Mouse (Mus musculus): ENCODE results near the gene Pdk4. TPM values are rescaled to one million over a fixed set of nuclear protein-coding genes. Genes with fewer than 3 reads are reported as not detected.
A peak's percentile ranks its signal among the peaks of the same experiment; 100 is the strongest.

The Pdk4 gene
- polyA plus RNA-seq, 1 experiment from 2014 or later, result 15.9 TPM

DNA sequence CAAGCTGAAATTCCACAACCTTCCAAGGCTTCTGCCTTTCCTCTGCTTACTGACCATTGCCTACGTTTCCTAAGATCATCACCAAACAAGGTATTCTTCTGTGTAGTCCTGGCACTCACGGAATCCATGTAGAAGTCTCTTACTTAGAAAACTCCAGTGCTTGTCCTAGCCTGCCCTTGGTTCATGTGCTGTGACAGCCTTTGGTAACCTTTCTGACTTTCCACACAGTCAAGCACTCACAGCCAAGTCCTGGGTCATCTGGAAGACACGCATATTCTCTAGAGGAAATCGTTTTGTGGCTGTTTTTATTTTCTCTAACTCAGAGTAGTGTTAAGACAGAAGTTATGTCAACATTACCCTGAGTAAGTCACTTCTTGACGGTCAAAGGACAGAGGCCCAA, 11.7 kb upstream of the Pdk4 start:
- H3K36me3 ChIP-seq (ENCODE audit: insufficient read depth, low read length), result no peaks in the 10 kb centered on the region
- no peak overlapping the region for H3K4me2 ChIP-seq (ENCODE audit: low read length)
- no peak overlapping the region for H3K27ac ChIP-seq
- no peaks in the 10 kb centered on the region for H3K27me3 ChIP-seq (ENCODE audit: insufficient read depth, low read length)
- no peak overlapping the region for H3K4me3 ChIP-seq (replicated peaks; ENCODE audit: low read depth, low read length)
- 55% methylated on average over 5 of the region's 5 CpGs for WGBS
- no peak for TF ChIP-seq CTCF (IDR thresholded peaks at IDR 0.05; ENCODE audit: low read depth)
- no peaks in the 10 kb centered on the region for H3K9me3 ChIP-seq (replicated peaks; ENCODE audit: low read length)
- no peak overlapping the region for H3K9ac ChIP-seq (ENCODE audit: low read depth, low read length)
- DNase-seq (ENCODE audit: low spot score) (no peak), ATAC-seq (replicated peaks; ENCODE audit: low FRiP score, low read depth) (no peak)
- peaks cover 9% of the 10 kb centered on the region for H3K4me1 ChIP-seq (replicated peaks; ENCODE audit: insufficient read depth, low read length)

- no peak for ATAC-seq (replicated peaks; ENCODE audit: low FRiP score, low read depth)
- 89% methylated on average over 3 of the region's 3 CpGs for WGBS
- Histone ChIP-seq H3K9ac (ENCODE audit: low read depth, low read length) (no peak overlapping the region), H3K36me3 (ENCODE audit: insufficient read depth, low read length) (no peaks in the 10 kb centered on the region), H3K4me2 (ENCODE audit: low read length) (no peak overlapping the region), H3K4me3 (replicated peaks; ENCODE audit: low read depth, low read length) (no peak overlapping the region), H3K27ac (no peak overlapping the region), H3K27me3 (ENCODE audit: insufficient read depth, low read length) (no peaks in the 10 kb centered on the region), H3K4me1 (replicated peaks; ENCODE audit: insufficient read depth, low read length) (peaks cover 9% of the 10 kb centered on the region), H3K9me3 (replicated peaks; ENCODE audit: low read length) (no peaks in the 10 kb centered on the region)
- no peak for DNase-seq (ENCODE audit: low spot score)
- no peak for TF ChIP-seq CTCF (IDR thresholded peaks at IDR 0.05; ENCODE audit: low read depth)
These were observed 10.2 kb upstream of the Pdk4 start for GRCm38 (mm10) chr6:5506271-5506670.

DNA sequence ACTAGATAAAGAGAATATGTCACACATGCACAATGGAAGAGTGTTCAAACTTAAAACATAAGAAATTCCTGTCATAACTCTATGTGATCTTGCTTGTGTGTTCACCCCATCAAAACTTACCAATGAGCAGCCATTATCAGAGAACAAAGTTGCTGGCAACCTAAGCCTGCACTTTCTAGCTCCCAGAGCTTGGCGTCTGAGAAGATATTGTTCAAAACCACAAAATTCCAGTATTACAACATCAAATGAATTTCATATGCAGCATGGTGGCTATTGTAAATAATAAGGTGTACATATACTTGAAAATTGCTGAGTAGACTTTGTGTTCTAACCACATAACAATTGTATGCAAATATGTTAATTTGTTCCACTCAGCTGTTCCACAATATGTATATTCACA, 6.7 kb upstream of the Pdk4 start:
- H3K27ac ChIP-seq, result no peak overlapping the region
- DNase-seq (ENCODE audit: low spot score), result no peak
- WGBS, result 98% methylated on average over 1 of the region's 1 CpGs

DNA sequence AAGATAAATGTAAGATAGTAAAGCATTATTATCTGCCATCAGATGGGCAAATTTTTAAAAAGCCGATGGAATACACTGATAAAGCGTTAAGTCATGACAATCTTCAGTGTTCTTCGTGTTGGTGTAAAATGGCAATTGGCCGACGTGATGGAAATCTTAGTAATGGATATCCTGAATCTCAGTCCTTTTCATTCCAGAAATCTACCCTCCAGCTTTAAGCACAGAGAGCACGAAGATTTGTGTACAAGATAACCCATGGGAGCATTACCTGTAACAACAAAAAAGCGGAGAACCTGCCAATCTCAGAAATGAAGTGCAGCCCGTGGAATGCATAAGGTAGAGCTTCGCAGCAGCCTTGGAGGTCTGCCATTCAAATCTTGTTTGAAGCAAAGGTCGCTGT, 5.4 kb upstream of the Pdk4 start:
- H3K27ac ChIP-seq, result no peak overlapping the region
- H3K9ac ChIP-seq (ENCODE audit: low read depth, low read length), result no peak overlapping the region
- WGBS, result 82% methylated on average over 10 of the region's 10 CpGs
- no peak overlapping the region for H3K4me3 ChIP-seq (replicated peaks; ENCODE audit: low read depth, low read length)
- no peak for DNase-seq (ENCODE audit: low spot score)
- no peaks in the 10 kb centered on the region for H3K27me3 ChIP-seq (ENCODE audit: insufficient read depth, low read length)
- no peak for ATAC-seq (replicated peaks; ENCODE audit: low FRiP score, low read depth)
- H3K4me2 ChIP-seq (ENCODE audit: low read length), result no peak overlapping the region
- TF ChIP-seq CTCF (IDR thresholded peaks at IDR 0.05; ENCODE audit: low read depth), result no peak
- no peaks in the 10 kb centered on the region for H3K36me3 ChIP-seq (ENCODE audit: insufficient read depth, low read length)
- H3K4me1 ChIP-seq (replicated peaks; ENCODE audit: insufficient read depth, low read length), result no peaks in the 10 kb centered on the region
- H3K9me3 ChIP-seq (replicated peaks; ENCODE audit: low read length), result no peaks in the 10 kb centered on the region

More for the DNA sequence above, 6.7 kb upstream of the Pdk4 start:
- TF ChIP-seq CTCF (IDR thresholded peaks at IDR 0.05; ENCODE audit: low read depth), result no peak
- Histone ChIP-seq H3K36me3 (ENCODE audit: insufficient read depth, low read length) (no peaks in the 10 kb centered on the region), H3K4me1 (replicated peaks; ENCODE audit: insufficient read depth, low read length) (no peaks in the 10 kb centered on the region), H3K9ac (ENCODE audit: low read depth, low read length) (no peak overlapping the region), H3K4me3 (replicated peaks; ENCODE audit: low read depth, low read length) (no peak overlapping the region), H3K9me3 (replicated peaks; ENCODE audit: low read length) (no peaks in the 10 kb centered on the region), H3K27me3 (ENCODE audit: insufficient read depth, low read length) (no peaks in the 10 kb centered on the region), H3K4me2 (ENCODE audit: low read length) (no peak overlapping the region)
- ATAC-seq (replicated peaks; ENCODE audit: low FRiP score, low read depth), result no peak

DNA sequence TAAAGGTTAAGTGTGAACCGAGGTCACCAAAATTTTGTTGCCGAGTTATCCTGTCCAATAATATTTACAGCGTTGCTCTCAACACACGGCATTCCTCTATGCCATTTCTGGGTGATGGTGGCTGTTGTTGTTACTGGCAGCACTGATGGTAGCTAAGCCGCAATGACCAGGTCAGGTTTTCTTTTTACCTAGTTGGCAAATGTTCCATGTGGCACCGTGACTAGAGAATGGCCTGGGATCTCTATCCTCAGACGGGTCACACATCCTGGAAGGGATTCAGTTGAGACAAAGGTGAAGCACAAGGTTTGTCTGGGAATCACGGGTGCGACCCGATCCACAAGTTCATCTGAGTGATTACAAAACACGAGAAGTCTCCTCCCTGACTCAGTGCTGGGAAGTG, 2.6 kb upstream of the Pdk4 start:
- no peak overlapping the region for H3K4me3 ChIP-seq (replicated peaks; ENCODE audit: low read depth, low read length)
- WGBS, result 87% methylated on average over 11 of the region's 11 CpGs
- no peaks in the 10 kb centered on the region for H3K9me3 ChIP-seq (replicated peaks; ENCODE audit: low read length)
- DNase-seq (ENCODE audit: low spot score), result no peak
- no peak overlapping the region for H3K27ac ChIP-seq
- no peak overlapping the region for H3K4me2 ChIP-seq (ENCODE audit: low read length)
- no peak for TF ChIP-seq CTCF (IDR thresholded peaks at IDR 0.05; ENCODE audit: low read depth)
- no peak for ATAC-seq (replicated peaks; ENCODE audit: low FRiP score, low read depth)
- no peaks in the 10 kb centered on the region for H3K4me1 ChIP-seq (replicated peaks; ENCODE audit: insufficient read depth, low read length)
- no peak overlapping the region for H3K9ac ChIP-seq (ENCODE audit: low read depth, low read length)
- H3K36me3 ChIP-seq (ENCODE audit: insufficient read depth, low read length), result no peaks in the 10 kb centered on the region
- no peaks in the 10 kb centered on the region for H3K27me3 ChIP-seq (ENCODE audit: insufficient read depth, low read length)

- peak overlapping the region; percentile 65; the same call in 1 of the 2 replicates for H3K4me3 ChIP-seq (replicated peaks; ENCODE audit: low read depth, low read length)
These were observed 736 bp upstream of the Pdk4 start for GRCm38 (mm10) chr6:5496854-5497235.

DNA sequence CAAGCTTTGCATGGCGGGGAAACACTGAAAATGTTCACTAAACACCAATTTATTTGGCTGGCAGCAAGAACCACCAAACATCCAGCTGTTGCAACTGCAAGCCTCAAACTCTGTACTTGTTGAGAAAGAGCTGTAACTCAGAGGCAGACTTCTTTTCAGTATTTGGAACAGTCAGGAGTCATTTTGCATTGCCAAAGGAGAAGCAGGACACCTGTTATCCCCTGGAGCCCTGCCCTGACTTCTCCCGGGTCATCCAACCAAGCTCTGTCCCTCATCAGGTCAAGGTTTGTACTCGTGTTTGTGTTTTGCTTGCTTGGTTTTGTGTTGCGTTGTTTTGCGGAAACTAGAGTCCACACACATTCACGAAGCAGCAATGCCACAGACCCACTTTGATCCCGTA, 11.1 kb downstream of the Pdk4 start:
- H3K9me3 ChIP-seq (replicated peaks; ENCODE audit: low read length), result no peaks in the 10 kb centered on the region
- H3K27me3 ChIP-seq (ENCODE audit: insufficient read depth, low read length), result no peaks in the 10 kb centered on the region
- no peak overlapping the region for H3K9ac ChIP-seq (ENCODE audit: low read depth, low read length)
- WGBS, result 77% methylated on average over 7 of the region's 7 CpGs
- peaks cover 23% of the 10 kb centered on the region for H3K36me3 ChIP-seq (ENCODE audit: insufficient read depth, low read length)
- H3K4me1 ChIP-seq (replicated peaks; ENCODE audit: insufficient read depth, low read length), result no peaks in the 10 kb centered on the region
- no peak for ATAC-seq (replicated peaks; ENCODE audit: low FRiP score, low read depth)
- H3K4me2 ChIP-seq (ENCODE audit: low read length), result no peak overlapping the region
- DNase-seq (ENCODE audit: low spot score), result no peak
- H3K27ac ChIP-seq, result no peak overlapping the region
- TF ChIP-seq CTCF (IDR thresholded peaks at IDR 0.05; ENCODE audit: low read depth), result no peak
- H3K4me3 ChIP-seq (replicated peaks; ENCODE audit: low read depth, low read length), result no peak overlapping the region

More at GRCm38 (mm10) chr6:5496854-5497235, 736 bp upstream of the Pdk4 start:
- no peak for TF ChIP-seq CTCF (IDR thresholded peaks at IDR 0.05; ENCODE audit: low read depth)
- Histone ChIP-seq H3K4me1 (replicated peaks; ENCODE audit: insufficient read depth, low read length) (no peaks in the 10 kb centered on the region), H3K9ac (ENCODE audit: low read depth, low read length) (no peak overlapping the region), H3K9me3 (replicated peaks; ENCODE audit: low read length) (no peaks in the 10 kb centered on the region), H3K4me2 (ENCODE audit: low read length) (peak overlapping the region; percentile 94), H3K36me3 (ENCODE audit: insufficient read depth, low read length) (no peaks in the 10 kb centered on the region), H3K27ac (peak overlapping the region; percentile 92), H3K27me3 (ENCODE audit: insufficient read depth, low read length) (no peaks in the 10 kb centered on the region)
- WGBS, result 44% methylated on average over 3 of the region's 3 CpGs
- DNase-seq (ENCODE audit: low spot score) (no peak), ATAC-seq (replicated peaks; ENCODE audit: low FRiP score, low read depth) (no peak)

All from kidney, postnatal 0 days (tissue).